Mouse (Mus musculus): ENCODE measurements around the gene Slc35e2. TPM values are rescaled to one million over a fixed set of nuclear protein-coding genes. Genes with fewer than 3 reads are reported as not detected.

Slc35e2 gene
- polyA plus RNA-seq, 1 experiment from 2014 or later, result 21.4 TPM

DNA sequence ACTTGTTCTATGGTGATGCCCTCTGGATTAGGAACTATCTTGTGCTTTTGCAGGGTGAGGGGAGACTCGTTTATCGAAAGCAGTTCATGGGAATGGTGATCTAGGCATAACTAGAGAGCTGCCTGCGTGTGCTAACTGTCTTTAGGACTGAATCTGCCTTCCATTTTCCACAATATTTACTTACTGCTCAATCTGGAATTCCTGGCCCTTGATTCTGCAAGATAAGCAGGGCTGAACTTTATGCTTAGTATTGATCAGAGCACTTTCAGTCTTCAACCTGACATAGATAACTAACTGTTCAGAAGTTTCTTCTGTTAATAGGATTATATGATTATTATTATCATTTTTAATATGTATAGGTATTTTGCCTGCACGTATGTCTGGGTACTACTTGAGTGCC lies 3.9 kb downstream of the Slc35e2 start:
- Histone ChIP-seq H3K9me3 (ENCODE audit: control insufficient read depth, low read length) (no peaks in the 10 kb centered on the region), H3K4me1 (ENCODE audit: control insufficient read depth, insufficient read depth, low read length) (peaks cover 5% of the 10 kb centered on the region), H3K4me3 (ENCODE audit: low read depth, low read length) (no peak overlapping the region), H3K27me3 (ENCODE audit: control insufficient read depth, insufficient read depth, low read length) (no peaks in the 10 kb centered on the region; the same call in 1 of the 2 replicates), H3K4me2 (ENCODE audit: low read depth, low read length) (no peak overlapping the region), H3K27ac (ENCODE audit: low read depth, low read length) (no peak overlapping the region), H3K36me3 (ENCODE audit: control insufficient read depth, insufficient read depth, low read length) (peaks cover 8% of the 10 kb centered on the region), H3K9ac (replicated peaks; ENCODE audit: low read depth, low read length) (no peak overlapping the region)
- 95% methylated on average over 4 of the region's 4 CpGs for WGBS
- no peak for ATAC-seq (ENCODE audit: low read depth)

DNA sequence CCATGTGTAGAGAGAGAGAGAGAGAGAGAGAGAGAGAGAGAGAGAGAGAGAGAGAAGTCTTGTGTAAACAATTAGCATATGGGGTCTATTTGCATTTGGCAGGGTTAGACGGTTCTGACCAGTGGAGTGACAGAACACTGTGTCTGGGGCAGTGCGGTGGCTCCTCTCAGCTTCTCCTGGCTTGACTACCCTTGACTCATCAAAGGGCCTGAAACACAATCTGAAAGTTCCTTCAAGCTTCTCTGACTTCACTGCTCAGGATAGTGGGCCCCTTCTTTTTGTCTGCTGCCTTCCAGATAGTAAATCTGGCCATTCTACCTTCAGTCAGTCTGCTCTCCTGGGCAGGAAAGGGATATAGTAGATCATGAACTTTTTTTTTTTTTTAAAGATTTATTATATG lies 5.6 kb downstream of the Slc35e2 start:
- no peak for ATAC-seq (ENCODE audit: low read depth)
- WGBS, result 71% methylated on average over 2 of the region's 2 CpGs

DNA sequence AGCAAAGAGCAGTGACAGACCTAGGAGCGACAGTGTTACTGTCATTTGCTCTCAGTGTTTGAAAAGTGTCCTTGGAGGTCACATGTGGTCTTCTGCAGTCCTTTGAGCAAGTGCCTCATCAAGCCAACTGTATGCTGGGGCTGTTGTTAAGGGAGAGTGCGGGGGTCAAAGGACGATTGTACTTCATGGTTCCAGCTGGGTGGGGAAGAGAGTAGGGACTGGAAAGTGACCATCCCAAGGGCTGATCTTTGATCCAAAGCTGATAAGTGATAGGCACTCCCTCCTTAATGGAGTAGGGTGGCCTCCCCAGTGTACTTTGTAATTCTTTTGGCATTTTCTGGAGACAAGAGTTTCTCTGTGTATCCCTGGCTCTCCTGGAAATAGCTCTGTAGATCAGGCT lies 10.6 kb downstream of the Slc35e2 start:
- 93% methylated on average over 3 of the region's 3 CpGs for WGBS
- Histone ChIP-seq H3K36me3 (ENCODE audit: control insufficient read depth, insufficient read depth, low read length) (peaks cover 56% of the 10 kb centered on the region), H3K9me3 (ENCODE audit: control insufficient read depth, low read length) (no peaks in the 10 kb centered on the region)

More for the DNA sequence above, 5.6 kb downstream of the Slc35e2 start:
- Histone ChIP-seq H3K27ac (ENCODE audit: low read depth, low read length) (no peak overlapping the region), H3K27me3 (ENCODE audit: control insufficient read depth, insufficient read depth, low read length) (no peaks in the 10 kb centered on the region; the same call in 1 of the 2 replicates), H3K4me1 (ENCODE audit: control insufficient read depth, insufficient read depth, low read length) (peaks cover 5% of the 10 kb centered on the region), H3K9me3 (ENCODE audit: control insufficient read depth, low read length) (no peaks in the 10 kb centered on the region), H3K4me2 (ENCODE audit: low read depth, low read length) (no peak overlapping the region), H3K9ac (replicated peaks; ENCODE audit: low read depth, low read length) (no peak overlapping the region), H3K36me3 (ENCODE audit: control insufficient read depth, insufficient read depth, low read length) (peaks cover 18% of the 10 kb centered on the region), H3K4me3 (ENCODE audit: low read depth, low read length) (no peak overlapping the region)

DNA sequence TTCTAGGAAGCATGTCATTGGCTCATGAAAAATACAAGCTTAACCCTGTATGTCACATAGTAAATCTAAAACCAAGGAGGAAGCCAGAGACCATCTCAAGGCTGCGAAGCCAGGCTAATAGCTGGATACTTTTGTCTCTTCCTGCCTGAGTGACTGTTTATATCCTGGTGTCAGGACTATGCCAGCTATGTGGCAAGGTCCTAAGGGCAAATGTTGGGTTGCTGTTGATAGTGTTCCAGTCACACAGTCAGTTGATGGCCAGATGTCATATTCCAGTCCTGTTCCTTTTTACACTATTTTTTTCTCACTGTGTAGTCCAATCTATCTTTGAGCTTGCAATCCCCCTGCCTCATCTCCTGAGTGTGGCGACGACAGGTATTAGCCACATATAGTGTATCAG lies 12.0 kb downstream of the Slc35e2 start:
- Histone ChIP-seq H3K4me3 (ENCODE audit: low read depth, low read length) (no peak overlapping the region), H3K9me3 (ENCODE audit: control insufficient read depth, low read length) (no peaks in the 10 kb centered on the region), H3K27ac (ENCODE audit: low read depth, low read length) (no peak overlapping the region), H3K4me2 (ENCODE audit: low read depth, low read length) (no peak overlapping the region), H3K4me1 (ENCODE audit: control insufficient read depth, insufficient read depth, low read length) (no peaks in the 10 kb centered on the region), H3K9ac (replicated peaks; ENCODE audit: low read depth, low read length) (no peak overlapping the region), H3K27me3 (ENCODE audit: control insufficient read depth, insufficient read depth, low read length) (no peaks in the 10 kb centered on the region), H3K36me3 (ENCODE audit: control insufficient read depth, insufficient read depth, low read length) (peaks cover 65% of the 10 kb centered on the region)
- ATAC-seq (ENCODE audit: low read depth), result no peak
- WGBS, result 94% methylated on average over 3 of the region's 3 CpGs

More for the DNA sequence above, 10.6 kb downstream of the Slc35e2 start:
- H3K27ac ChIP-seq (ENCODE audit: low read depth, low read length), result no peak overlapping the region
- H3K4me2 ChIP-seq (ENCODE audit: low read depth, low read length), result no peak overlapping the region
- no peak overlapping the region for H3K9ac ChIP-seq (replicated peaks; ENCODE audit: low read depth, low read length)
- H3K4me1 ChIP-seq (ENCODE audit: control insufficient read depth, insufficient read depth, low read length), result no peaks in the 10 kb centered on the region
- H3K27me3 ChIP-seq (ENCODE audit: control insufficient read depth, insufficient read depth, low read length), result no peaks in the 10 kb centered on the region
- no peak for ATAC-seq (ENCODE audit: low read depth)
- no peak overlapping the region for H3K4me3 ChIP-seq (ENCODE audit: low read depth, low read length)

DNA sequence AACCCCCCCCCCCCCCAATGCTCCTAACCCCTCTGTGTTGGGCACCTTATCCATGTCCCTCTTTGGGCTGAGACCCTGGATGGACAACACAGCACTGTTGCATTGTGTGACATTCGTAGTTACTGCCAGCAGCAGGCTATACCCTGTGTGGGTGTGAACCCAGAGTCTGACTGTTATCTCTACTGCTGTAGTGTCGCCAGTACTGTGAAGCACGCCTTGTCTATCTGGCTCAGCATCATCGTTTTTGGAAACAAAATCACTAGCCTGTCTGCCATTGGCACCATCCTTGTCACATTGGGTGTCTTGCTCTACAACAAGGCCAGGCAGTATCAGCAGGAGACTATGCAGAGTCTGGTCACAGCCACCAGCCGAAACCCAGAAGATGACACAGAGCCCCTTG lies 17.1 kb downstream of the Slc35e2 start:
- 98% methylated on average over 5 of the region's 5 CpGs for WGBS
- H3K36me3 ChIP-seq (ENCODE audit: control insufficient read depth, insufficient read depth, low read length), result peaks cover 60% of the 10 kb centered on the region

DNA sequence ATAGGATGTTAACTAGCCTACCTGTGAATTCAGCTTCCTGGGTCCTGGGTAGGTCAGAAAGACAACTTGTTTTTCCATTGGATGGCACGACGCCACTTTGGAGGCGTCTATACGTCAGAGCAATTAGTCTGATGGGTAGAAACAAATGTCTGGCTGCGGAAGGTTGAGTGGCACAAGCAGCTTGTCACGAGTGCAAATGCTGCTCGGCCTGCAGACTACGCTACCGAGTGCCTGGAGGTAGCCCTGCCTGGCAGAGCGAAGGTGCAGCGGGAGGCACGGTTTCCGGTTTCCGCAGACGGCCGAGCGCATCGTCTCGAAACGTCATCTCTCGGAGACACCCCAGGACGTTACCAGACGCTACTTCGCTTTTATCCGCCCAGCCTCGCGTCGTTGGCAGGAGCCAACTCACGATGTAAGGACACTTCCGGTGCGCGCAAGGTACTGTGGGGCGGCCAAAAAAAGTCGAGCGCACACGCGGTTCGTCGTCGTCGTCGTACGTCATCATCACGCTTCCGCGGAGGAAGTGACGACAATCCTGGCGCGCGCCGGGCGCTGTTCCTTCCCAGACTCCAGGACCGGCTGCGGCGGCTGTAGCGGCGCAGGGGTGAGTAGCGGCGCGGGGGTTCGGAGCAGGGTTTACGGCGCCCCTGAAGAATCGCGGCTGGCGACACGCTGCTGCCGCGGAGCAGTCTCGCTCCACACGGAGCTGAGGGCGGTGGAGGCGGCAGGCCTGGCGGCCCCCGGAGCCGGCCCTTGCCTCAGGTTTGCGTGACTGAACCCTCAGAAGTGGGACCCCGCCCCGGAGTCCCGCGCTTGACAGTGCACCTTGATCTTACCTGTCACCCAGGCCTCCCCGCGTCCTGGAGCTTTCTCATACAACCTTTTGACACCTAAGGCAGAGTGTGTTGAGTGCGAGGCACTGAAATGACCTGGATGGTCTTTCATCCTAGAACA lies 23.4 kb downstream of the Slc35e2 start, which contains the start of gene Cdk11b:
Gene Cdk11b (plus strand): TSS at position 517 of the 954 bp plus-strand sequence.
- Histone ChIP-seq H3K9ac (replicated peaks; ENCODE audit: low read depth, low read length) (peak within 1 kb of the TSS; percentile 69), H3K4me3 (ENCODE audit: low read depth, low read length) (peak within 1 kb of the TSS; percentile 76), H3K4me2 (ENCODE audit: low read depth, low read length) (peak within 1 kb of the TSS; percentile 78), H3K4me1 (ENCODE audit: control insufficient read depth, insufficient read depth, low read length) (peaks cover 10% of the 10 kb centered on the region; the same call in 1 of the 2 replicates), H3K27me3 (ENCODE audit: control insufficient read depth, insufficient read depth, low read length) (no peaks in the 10 kb centered on the region), H3K36me3 (ENCODE audit: control insufficient read depth, insufficient read depth, low read length) (peaks cover 26% of the 10 kb centered on the region; the same call in 1 of the 2 replicates), H3K9me3 (ENCODE audit: control insufficient read depth, low read length) (no peaks in the 10 kb centered on the region), H3K27ac (ENCODE audit: low read depth, low read length) (peak within 1 kb of the TSS; percentile 95)
- ATAC-seq (ENCODE audit: low read depth), result peak; percentile 100
- WGBS, result under 1% methylated on average over 84 of the region's 84 CpGs

More for the DNA sequence above, 17.1 kb downstream of the Slc35e2 start:
- Histone ChIP-seq H3K27ac (ENCODE audit: low read depth, low read length) (no peak overlapping the region), H3K27me3 (ENCODE audit: control insufficient read depth, insufficient read depth, low read length) (no peaks in the 10 kb centered on the region), H3K4me2 (ENCODE audit: low read depth, low read length) (no peak overlapping the region), H3K4me1 (ENCODE audit: control insufficient read depth, insufficient read depth, low read length) (no peaks in the 10 kb centered on the region; the same call in 1 of the 2 replicates), H3K9me3 (ENCODE audit: control insufficient read depth, low read length) (no peaks in the 10 kb centered on the region), H3K4me3 (ENCODE audit: low read depth, low read length) (no peak overlapping the region), H3K9ac (replicated peaks; ENCODE audit: low read depth, low read length) (no peak overlapping the region)
- no peak for ATAC-seq (ENCODE audit: low read depth)

DNA sequence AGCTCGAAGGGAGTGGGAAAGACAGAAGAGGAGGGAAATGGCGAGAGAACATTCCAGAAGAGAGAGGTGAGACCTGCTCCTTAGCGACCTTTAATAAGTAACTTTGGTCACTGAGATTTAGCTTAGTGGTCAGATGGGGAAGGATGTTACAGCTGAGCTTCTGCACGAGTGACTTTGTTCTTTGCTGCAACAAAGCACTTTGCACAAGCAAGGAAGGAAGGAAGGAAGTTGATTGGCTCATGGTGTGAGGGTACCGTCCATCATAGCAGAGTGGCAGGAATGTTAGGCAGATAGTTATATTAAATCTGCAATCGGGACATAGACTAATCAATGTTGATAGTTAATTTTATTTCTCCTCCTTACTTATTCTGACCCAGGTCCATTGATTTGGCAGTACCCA lies 29.1 kb downstream of the Slc35e2 start:
- no peak for ATAC-seq (ENCODE audit: low read depth)
- Histone ChIP-seq H3K27me3 (ENCODE audit: control insufficient read depth, insufficient read depth, low read length) (no peaks in the 10 kb centered on the region), H3K27ac (ENCODE audit: low read depth, low read length) (no peak overlapping the region), H3K9me3 (ENCODE audit: control insufficient read depth, low read length) (no peaks in the 10 kb centered on the region), H3K9ac (replicated peaks; ENCODE audit: low read depth, low read length) (no peak overlapping the region), H3K36me3 (ENCODE audit: control insufficient read depth, insufficient read depth, low read length) (peaks cover 53% of the 10 kb centered on the region), H3K4me3 (ENCODE audit: low read depth, low read length) (no peak overlapping the region), H3K4me1 (ENCODE audit: control insufficient read depth, insufficient read depth, low read length) (peaks cover 3% of the 10 kb centered on the region; the same call in 1 of the 2 replicates), H3K4me2 (ENCODE audit: low read depth, low read length) (no peak overlapping the region)
- 92% methylated on average over 6 of the region's 6 CpGs for WGBS

DNA sequence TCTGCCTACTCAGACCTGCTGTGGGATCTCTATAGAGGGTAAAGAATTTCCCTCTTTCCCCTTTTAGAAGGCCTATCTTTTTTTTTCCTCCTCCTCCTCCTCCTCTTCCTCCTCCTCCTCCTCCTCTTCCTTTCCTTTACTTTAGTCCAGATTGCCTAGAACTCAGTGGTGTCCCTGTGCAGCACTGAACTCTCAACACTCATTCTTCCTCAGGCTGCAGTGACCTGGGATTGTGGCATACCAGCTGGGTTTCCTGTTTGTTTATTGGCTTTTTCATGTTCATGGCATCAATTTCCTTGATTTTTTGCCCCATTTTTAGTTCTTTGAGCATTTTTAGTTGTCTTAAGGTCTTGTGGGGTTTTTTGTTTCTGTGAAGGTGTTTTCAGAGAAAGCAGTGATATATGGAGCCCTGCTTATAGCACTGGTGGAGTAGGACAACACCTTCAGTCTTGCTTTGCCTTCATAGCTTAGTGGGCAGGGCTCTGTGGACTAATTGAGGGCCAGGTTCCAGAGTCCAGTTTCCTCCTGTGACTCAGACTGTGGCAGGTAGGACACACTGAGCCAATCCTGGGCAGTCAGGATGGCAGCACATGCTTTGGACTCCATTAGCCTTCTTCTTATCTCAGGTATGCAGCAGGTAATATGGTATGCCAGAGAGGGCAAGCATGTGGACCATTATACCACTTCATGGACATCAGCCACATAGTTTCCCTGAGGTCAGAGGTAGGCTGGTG lies 34.7 kb downstream of the Slc35e2 start:
- peaks cover 63% of the 10 kb centered on the region for H3K36me3 ChIP-seq (ENCODE audit: control insufficient read depth, insufficient read depth, low read length)
- H3K27ac ChIP-seq (ENCODE audit: low read depth, low read length), result no peak overlapping the region
- H3K4me1 ChIP-seq (ENCODE audit: control insufficient read depth, insufficient read depth, low read length), result no peaks in the 10 kb centered on the region
- H3K9me3 ChIP-seq (ENCODE audit: control insufficient read depth, low read length), result no peaks in the 10 kb centered on the region
- no peak overlapping the region for H3K4me3 ChIP-seq (ENCODE audit: low read depth, low read length)
- H3K4me2 ChIP-seq (ENCODE audit: low read depth, low read length), result no peak overlapping the region
- H3K27me3 ChIP-seq (ENCODE audit: control insufficient read depth, insufficient read depth, low read length), result no peaks in the 10 kb centered on the region
- no peak for ATAC-seq (ENCODE audit: low read depth)
- no peak overlapping the region for H3K9ac ChIP-seq (replicated peaks; ENCODE audit: low read depth, low read length)

DNA sequence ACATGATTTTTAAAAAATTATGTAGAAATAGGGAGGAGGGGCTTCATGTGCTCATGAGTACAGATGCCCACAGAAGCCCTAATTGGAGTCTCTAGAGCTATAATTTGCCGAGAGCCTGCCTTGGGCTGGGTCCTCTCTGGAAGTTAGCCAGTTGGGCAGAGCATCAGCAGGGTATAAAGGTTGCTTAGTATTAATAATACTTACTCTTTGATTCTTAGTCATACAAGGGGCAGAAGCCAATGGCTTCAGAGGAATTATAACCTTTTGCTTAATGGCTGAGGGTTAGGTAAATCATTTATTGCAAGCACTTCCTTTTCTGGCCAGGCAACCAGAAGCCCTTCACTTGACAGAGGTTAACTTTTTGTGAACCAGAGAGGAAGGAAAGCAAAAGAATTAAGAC lies 42.3 kb downstream of the Slc35e2 start:
- WGBS, result 97% methylated on average over 1 of the region's 1 CpGs
- no peak overlapping the region for H3K4me2 ChIP-seq (ENCODE audit: low read depth, low read length)

More for the DNA sequence above, 42.3 kb downstream of the Slc35e2 start:
- no peaks in the 10 kb centered on the region for H3K4me1 ChIP-seq (ENCODE audit: control insufficient read depth, insufficient read depth, low read length)
- no peak overlapping the region for H3K4me3 ChIP-seq (ENCODE audit: low read depth, low read length)
- no peak for ATAC-seq (ENCODE audit: low read depth)
- H3K9me3 ChIP-seq (ENCODE audit: control insufficient read depth, low read length), result no peaks in the 10 kb centered on the region
- no peak overlapping the region for H3K9ac ChIP-seq (replicated peaks; ENCODE audit: low read depth, low read length)
- H3K27ac ChIP-seq (ENCODE audit: low read depth, low read length), result no peak overlapping the region
- peaks cover 58% of the 10 kb centered on the region for H3K36me3 ChIP-seq (ENCODE audit: control insufficient read depth, insufficient read depth, low read length)
- no peaks in the 10 kb centered on the region for H3K27me3 ChIP-seq (ENCODE audit: control insufficient read depth, insufficient read depth, low read length)
